In genomic region chr17:74865694-74866564, GRCm38 (mm10) we compare ENCODE assay signal across 9 mouse cellular contexts.
A peak's percentile ranks its signal among the peaks of the same experiment; 100 is the strongest.
DNase-seq lines count a peak whose midpoint lies in the region; ATAC-seq and TF ChIP-seq lines count a peak whose summit lies in the region.
"Had no signal": no experiment of that assay in that cellular context is flagged by ENCODE, and none has a peak within 500 bp of the region (broad histone marks: within the 10 kb centered on the region; RNA-seq: fewer than 3 reads in every experiment).

No protein-coding gene starts in this region.

- no peak for DNase-seq in hindbrain, embryonic 10.5 days (ENCODE audit: low spot score)
- DNase-seq in lung, adult 2 months = no peak
- DNase-seq in stomach, postnatal 0 days (ENCODE audit: low spot score) = no peak
- no peak for DNase-seq in right cerebral cortex, postnatal 25 days
- DNase-seq: thymus, postnatal 36 days had no signal

- H3K9ac ChIP-seq in hindbrain, embryonic 16.5 days (ENCODE audit: low read depth, low read length) = no peak overlapping the region
- no peak overlapping the region; the same call in 1 of the 2 replicates for H3K9ac ChIP-seq in lung, embryonic 16.5 days (ENCODE audit: low read length)
- H3K9ac ChIP-seq in intestine, embryonic 16.5 days (ENCODE audit: low read depth, low read length) = no peak overlapping the region
- no peak overlapping the region for H3K9ac ChIP-seq in stomach, postnatal 0 days (ENCODE audit: low read length)

- peaks cover 51% of the 10 kb centered on the region for H3K4me1 ChIP-seq in hindbrain, embryonic 10.5 days (replicated peaks)
- H3K4me1 ChIP-seq in hindbrain, embryonic 16.5 days (ENCODE audit: control insufficient read depth, insufficient read depth, low read depth, low read length) = peaks cover 11% of the 10 kb centered on the region
- H3K4me1 ChIP-seq in lung, embryonic 16.5 days (replicated peaks; ENCODE audit: control insufficient read depth, insufficient read depth, low read length) = peaks cover 48% of the 10 kb centered on the region
- peaks cover 13% of the 10 kb centered on the region for H3K4me1 ChIP-seq in lung, adult 2 months (ENCODE audit: control insufficient read depth, insufficient read depth, low read length)
- peaks cover 26% of the 10 kb centered on the region for H3K4me1 ChIP-seq in intestine, embryonic 16.5 days (ENCODE audit: control insufficient read depth, insufficient read depth, low read length)
- H3K4me1 ChIP-seq in stomach, postnatal 0 days (replicated peaks; ENCODE audit: control insufficient read depth, insufficient read depth) = 0 out of 2 replicates have a peak, but pooled peaks cover 2% of the 10 kb centered on the region

- no peak overlapping the region for H3K4me3 ChIP-seq in hindbrain, embryonic 10.5 days
- H3K4me3 ChIP-seq in hindbrain, embryonic 16.5 days (ENCODE audit: low read length) = no peak overlapping the region
- no peak overlapping the region for H3K4me3 ChIP-seq in lung, embryonic 16.5 days (ENCODE audit: low read length)
- H3K4me3 ChIP-seq in lung, adult 2 months (replicated peaks; ENCODE audit: extremely low read depth, low read depth, low read length) = no peak overlapping the region
- no peak overlapping the region for H3K4me3 ChIP-seq in intestine, embryonic 16.5 days (ENCODE audit: low read length)
- no peak overlapping the region for H3K4me3 ChIP-seq in stomach, postnatal 0 days (ENCODE audit: low read depth, low read length)
- H3K4me3 ChIP-seq: midbrain, embryonic 10.5 days had no signal

- 87% methylated on average over 16 of the region's 16 CpGs for WGBS in hindbrain, embryonic 10.5 days
- WGBS in hindbrain, embryonic 16.5 days = 75% methylated on average over 16 of the region's 16 CpGs
- 71% methylated on average over 16 of the region's 16 CpGs for WGBS in lung, embryonic 16.5 days
- WGBS in lung, adult 2 months = 58% methylated on average over 16 of the region's 16 CpGs
- 68% methylated on average over 16 of the region's 16 CpGs for WGBS in intestine, embryonic 16.5 days
- 72% methylated on average over 16 of the region's 16 CpGs for WGBS in stomach, postnatal 0 days

- H3K27ac ChIP-seq in hindbrain, embryonic 10.5 days = peak overlapping the region; percentile 71; the same call in 1 of the 2 replicates
- H3K27ac ChIP-seq in hindbrain, embryonic 16.5 days (ENCODE audit: low read depth, low read length) = no peak overlapping the region
- peak overlapping the region; percentile 76 for H3K27ac ChIP-seq in lung, embryonic 16.5 days (ENCODE audit: low read length)
- 0 out of 2 replicates have a peak overlapping the region, but pooled peaks have one; percentile 1 for H3K27ac ChIP-seq in intestine, embryonic 16.5 days (ENCODE audit: low read length)
- peak overlapping the region; percentile 14; the same call in 1 of the 2 replicates for H3K27ac ChIP-seq in stomach, postnatal 0 days (replicated peaks)
- H3K27ac ChIP-seq: midbrain, embryonic 10.5 days had no signal

- ATAC-seq in hindbrain, embryonic 16.5 days = no peak
- ATAC-seq in lung, embryonic 16.5 days (ENCODE audit: low read depth) = no peak
- no peak for ATAC-seq in intestine, embryonic 16.5 days
- no peak for ATAC-seq in stomach, postnatal 0 days (ENCODE audit: low FRiP score, low TSS enrichment)

- H3K9me3 ChIP-seq in hindbrain, embryonic 10.5 days = no peaks in the 10 kb centered on the region
- no peaks in the 10 kb centered on the region for H3K9me3 ChIP-seq in hindbrain, embryonic 16.5 days (ENCODE audit: control insufficient read depth, low read length)
- no peaks in the 10 kb centered on the region for H3K9me3 ChIP-seq in lung, embryonic 16.5 days (ENCODE audit: control insufficient read depth, low read length)
- H3K9me3 ChIP-seq in intestine, embryonic 16.5 days (ENCODE audit: control insufficient read depth, low read length) = no peaks in the 10 kb centered on the region
- H3K9me3 ChIP-seq in stomach, postnatal 0 days (ENCODE audit: control insufficient read depth, low read length) = no peaks in the 10 kb centered on the region
- H3K9me3 ChIP-seq: midbrain, embryonic 10.5 days had no signal

- TF ChIP-seq POLR2A in lung, adult 2 months (IDR thresholded peaks at IDR 0.05; ENCODE audit: borderline replicate concordance, extremely low read depth, low read depth, low read length) = no peak

- no peak overlapping the region for H3K4me2 ChIP-seq in hindbrain, embryonic 16.5 days (ENCODE audit: low read length)
- H3K4me2 ChIP-seq in lung, embryonic 16.5 days (ENCODE audit: low read depth, low read length) = no peak overlapping the region; the same call in 1 of the 2 replicates
- no peak overlapping the region for H3K4me2 ChIP-seq in intestine, embryonic 16.5 days (ENCODE audit: low read depth, low read length)
- no peak overlapping the region for H3K4me2 ChIP-seq in stomach, postnatal 0 days (replicated peaks; ENCODE audit: low read depth)

- TF ChIP-seq EP300 in stomach, postnatal 0 days (optimal IDR thresholded peaks at IDR 0.05) = no peak

- H3K27me3 ChIP-seq in hindbrain, embryonic 10.5 days (ENCODE audit: insufficient read depth, poor library complexity, severe bottlenecking) = no peaks in the 10 kb centered on the region
- H3K27me3 ChIP-seq in hindbrain, embryonic 16.5 days (replicated peaks; ENCODE audit: control insufficient read depth, insufficient read depth, low read length) = no peaks in the 10 kb centered on the region
- no peaks in the 10 kb centered on the region for H3K27me3 ChIP-seq in lung, embryonic 16.5 days (ENCODE audit: control insufficient read depth, insufficient read depth, low read depth, low read length)
- H3K27me3 ChIP-seq in intestine, embryonic 16.5 days (replicated peaks; ENCODE audit: control insufficient read depth, insufficient read depth, low read length) = no peaks in the 10 kb centered on the region
- no peaks in the 10 kb centered on the region for H3K27me3 ChIP-seq in stomach, postnatal 0 days (ENCODE audit: control insufficient read depth, insufficient read depth, low read length)

- no peaks in the 10 kb centered on the region for H3K36me3 ChIP-seq in hindbrain, embryonic 10.5 days
- H3K36me3 ChIP-seq in hindbrain, embryonic 16.5 days (ENCODE audit: control insufficient read depth, insufficient read depth, low read length) = no peaks in the 10 kb centered on the region
- H3K36me3 ChIP-seq in lung, embryonic 16.5 days (ENCODE audit: control insufficient read depth, insufficient read depth, low read length) = no peaks in the 10 kb centered on the region
- H3K36me3 ChIP-seq in intestine, embryonic 16.5 days (ENCODE audit: control insufficient read depth, insufficient read depth, low read length) = no peaks in the 10 kb centered on the region
- no peaks in the 10 kb centered on the region for H3K36me3 ChIP-seq in stomach, postnatal 0 days (ENCODE audit: control insufficient read depth, insufficient read depth, low read length)

- TF ChIP-seq CTCF in lung, adult 2 months (IDR thresholded peaks at IDR 0.05; ENCODE audit: insufficient read depth, low read length) = no peak
- no peak for TF ChIP-seq CTCF in stomach, postnatal 0 days (IDR thresholded peaks at IDR 0.05; ENCODE audit: low read depth)
